Mouse (Mus musculus) layer of hippocampus, adult 2 months (tissue): ENCODE measurements around the gene Notch4. TPM values are rescaled to one million over a fixed set of nuclear protein-coding genes. Genes with fewer than 3 reads are reported as not detected.
A peak's percentile ranks its signal among the peaks of the same experiment; 100 is the strongest.

ENCODE experiments used
- DNase-seq, 2 experiments: peaks; one replicate each; pipeline ENCODE4 v3.0.0; 2022; ENCODE audit warnings: low spot score in 2 of 2
- H3K27ac ChIP-seq: fragments of 200-600 bp; 2 replicates; pipeline ENCODE4 v1.8.1; 2022
- H3K4me3 ChIP-seq: fragments of 200-600 bp; 2 replicates; pipeline ENCODE4 v1.8.1; 2022; ENCODE audit warnings: mild to moderate bottlenecking
- CTCF ChIP-seq: fragments of 200-600 bp; conservative IDR thresholded peaks from 2 replicates; pipeline ENCODE4 v1.8.1; 2022; ENCODE audit warnings: antibody characterized with exemption, mild to moderate bottlenecking, moderate library complexity
- total RNA-seq, 2 experiments: library from RNA; stranded (reverse); gene quantifications; 2 replicates each; pipeline ENCODE4 v1.2.3; 2021

Notch4 gene
- total RNA-seq, 2 experiments from 2014 or later, result 11.0 to 15.9 TPM

DNA sequence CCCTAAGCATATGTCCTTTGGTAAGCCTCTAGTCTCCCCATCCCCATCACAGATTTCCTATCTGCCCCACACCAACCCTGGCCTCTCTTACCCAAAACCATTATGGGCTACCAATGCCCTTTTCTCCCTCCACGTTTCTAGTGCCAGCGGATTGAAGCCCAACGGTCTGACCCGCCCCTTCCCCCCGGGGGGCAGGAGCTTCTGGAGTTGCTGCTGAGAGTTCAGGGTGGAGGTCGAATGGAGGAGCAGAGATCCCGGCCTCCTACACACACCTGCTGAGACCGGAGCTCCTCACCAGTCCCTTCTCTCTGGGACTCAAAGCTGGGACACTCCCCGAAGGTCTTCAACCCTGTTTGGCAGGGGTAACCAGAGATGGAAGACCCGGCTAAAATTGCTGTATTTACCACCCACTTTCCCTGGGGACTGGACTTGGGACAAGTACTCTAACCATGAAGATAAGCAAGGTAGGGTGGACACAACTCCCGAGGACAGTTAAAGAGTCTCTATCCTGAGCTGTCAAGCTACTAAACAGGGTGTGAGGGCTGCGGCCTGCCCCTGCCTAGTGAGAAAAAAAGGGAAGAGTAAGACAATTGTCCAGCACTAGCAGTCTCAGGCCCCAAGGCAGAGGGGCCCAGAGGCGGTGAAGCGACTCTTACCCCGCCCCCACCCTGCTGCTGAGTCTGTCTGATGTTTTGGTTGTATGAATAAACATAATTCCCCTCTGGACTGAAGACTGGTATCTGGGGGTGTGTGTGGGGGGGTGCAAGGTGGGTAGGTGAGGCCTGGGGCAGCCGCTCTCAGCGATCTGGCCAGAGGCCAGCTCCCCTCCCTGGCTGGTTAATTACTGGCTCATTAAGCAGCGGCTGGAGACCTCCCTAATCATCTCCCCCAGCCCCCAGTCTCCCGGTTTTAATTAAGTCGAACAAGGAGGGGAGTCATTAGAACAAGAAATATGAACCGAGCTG, 27.2 kb downstream of the Notch4 start, which contains the start of gene Pbx2:
Gene Pbx2, plus strand, starts transcription at position 238 of the 965 bp plus-strand sequence.
- DNase-seq, result no peak
- TF ChIP-seq CTCF, result no peak
- H3K4me3 ChIP-seq, result peak within 1 kb of the TSS; percentile 84

GRCm38 (mm10) chr17:34591994-34592375, 27.9 kb downstream of the Notch4 start:
- Histone ChIP-seq H3K27ac (peak overlapping the region; percentile 99), H3K4me3 (peak overlapping the region; percentile 84)
- peak; percentile 84 to 89 for DNase-seq
- TF ChIP-seq CTCF, result no peak

More for the DNA sequence above, 27.2 kb downstream of the Notch4 start, which contains the start of gene Pbx2:
- H3K27ac ChIP-seq, result peak within 1 kb of the TSS; percentile 99

DNA sequence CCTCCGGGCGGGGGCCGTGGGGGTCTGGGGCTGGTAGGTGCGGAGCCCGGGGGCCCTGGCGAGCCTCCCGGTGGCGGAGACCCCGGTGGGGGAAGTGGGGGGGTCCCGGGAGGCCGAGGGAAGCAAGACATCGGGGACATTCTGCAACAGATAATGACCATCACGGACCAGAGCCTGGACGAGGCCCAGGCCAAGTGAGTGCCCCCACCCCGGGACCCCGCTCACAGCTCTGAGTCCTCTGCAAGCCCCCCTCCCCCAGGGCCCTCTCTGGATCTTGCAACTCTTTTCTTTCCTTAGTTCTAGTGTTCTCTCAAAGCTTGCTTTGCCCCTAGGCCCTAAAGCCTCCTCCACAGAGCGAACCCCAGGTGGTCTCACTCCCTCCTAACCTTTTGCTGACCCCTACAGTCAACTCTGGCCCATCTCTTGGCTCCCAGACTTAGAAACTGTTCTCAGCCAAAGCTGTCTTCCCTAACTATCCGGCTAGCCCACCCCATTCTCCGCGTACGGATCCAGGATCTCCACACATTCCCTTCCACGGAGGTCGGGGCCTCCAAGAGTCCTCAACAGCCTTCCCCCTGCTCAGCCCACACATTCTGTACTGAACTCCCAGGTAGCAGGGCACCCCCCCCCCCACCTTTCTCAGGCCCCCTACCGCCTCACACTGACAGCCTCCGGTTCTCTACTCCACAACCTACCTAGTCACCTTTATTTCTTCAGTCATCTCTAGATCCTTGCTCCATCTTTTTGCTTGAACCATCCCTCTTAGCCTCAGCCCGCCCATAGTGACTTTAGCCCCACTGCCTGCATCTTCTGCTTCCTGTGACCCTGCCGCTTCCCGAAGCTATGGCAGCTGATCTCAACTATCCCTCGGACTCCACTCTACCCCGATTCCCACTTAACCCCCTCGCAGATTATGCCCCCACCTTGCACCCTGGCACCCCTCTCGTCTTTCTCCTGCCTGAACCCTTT, 28.8 kb downstream of the Notch4 start:
- TF ChIP-seq CTCF, result no peak
- DNase-seq, result no peak
- H3K27ac ChIP-seq, result peak overlapping the region; percentile 99
- peak overlapping the region; percentile 84 for H3K4me3 ChIP-seq

DNA sequence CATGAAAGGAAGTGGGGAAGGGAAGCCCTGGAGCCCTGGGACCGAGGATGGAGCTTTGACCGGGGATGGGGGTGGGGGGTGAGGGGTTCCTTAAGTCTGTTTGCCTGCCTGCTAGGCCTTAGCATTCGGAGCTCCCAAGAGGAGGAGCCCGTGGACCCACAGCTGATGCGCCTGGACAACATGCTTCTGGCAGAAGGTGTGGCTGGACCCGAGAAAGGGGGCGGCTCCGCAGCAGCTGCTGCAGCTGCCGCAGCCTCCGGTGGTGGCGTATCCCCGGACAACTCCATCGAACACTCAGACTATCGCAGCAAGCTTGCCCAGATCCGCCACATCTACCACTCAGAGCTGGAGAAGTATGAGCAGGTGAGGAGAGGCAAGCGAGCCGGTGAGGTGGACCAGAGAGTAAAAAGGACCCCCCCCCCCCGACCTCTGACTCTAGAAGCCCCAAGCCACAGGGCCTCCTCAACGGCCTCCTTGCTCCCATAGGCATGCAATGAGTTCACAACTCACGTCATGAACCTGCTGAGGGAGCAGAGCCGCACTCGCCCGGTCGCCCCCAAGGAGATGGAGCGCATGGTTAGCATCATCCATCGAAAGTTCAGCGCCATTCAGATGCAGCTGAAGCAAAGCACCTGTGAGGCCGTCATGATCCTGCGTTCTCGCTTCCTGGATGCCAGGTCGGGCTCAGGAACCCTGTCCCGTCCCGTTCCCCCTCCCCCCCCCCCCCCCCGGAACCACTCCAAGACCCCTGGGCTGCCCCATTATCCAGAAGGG, 29.9 kb downstream of the Notch4 start:
- peak overlapping the region; percentile 99; the same call in 1 of the 2 replicates for H3K27ac ChIP-seq
- no peak for TF ChIP-seq CTCF

GRCm38 (mm10) chr17:34596098-34596497, 32.0 kb downstream of the Notch4 start:
- no peak overlapping the region for H3K4me3 ChIP-seq
- no peak for TF ChIP-seq CTCF
- no peak for DNase-seq
- no peak overlapping the region for H3K27ac ChIP-seq

More for the DNA sequence above, 29.9 kb downstream of the Notch4 start:
- DNase-seq, result no peak
- peak overlapping the region; percentile 84 for H3K4me3 ChIP-seq

DNA sequence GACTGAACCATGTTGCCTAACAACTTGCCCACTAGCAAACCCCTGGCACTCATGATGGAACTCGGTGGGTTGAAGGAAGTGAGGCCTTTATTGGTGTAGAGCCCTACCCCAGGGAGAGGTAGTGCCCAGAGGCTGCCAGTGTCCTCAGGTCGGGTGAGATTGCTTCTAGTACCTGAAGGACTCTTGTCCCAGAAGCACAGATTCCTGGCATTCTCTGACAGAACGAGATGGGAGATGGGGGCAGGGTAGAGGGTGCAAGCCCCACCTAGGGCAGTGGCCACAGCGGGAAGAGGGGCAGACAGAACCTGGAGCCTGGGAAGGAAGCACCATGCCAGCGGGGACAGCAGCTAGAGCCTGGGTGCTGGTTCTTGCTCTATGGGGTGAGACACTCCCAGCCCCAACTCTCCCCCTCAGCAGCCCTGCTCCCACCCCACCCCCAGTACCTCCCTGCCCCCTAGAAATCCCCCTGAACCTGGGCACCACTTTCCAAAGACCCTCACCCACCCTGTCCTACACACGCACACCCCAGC, 33.6 kb downstream of the Notch4 start, which contains the start of gene Ager:
Gene Ager, plus strand, starts transcription at position 297 of the 530 bp plus-strand sequence.
- DNase-seq, result no peak
- no peak within 1 kb of the TSS for H3K4me3 ChIP-seq

DNA sequence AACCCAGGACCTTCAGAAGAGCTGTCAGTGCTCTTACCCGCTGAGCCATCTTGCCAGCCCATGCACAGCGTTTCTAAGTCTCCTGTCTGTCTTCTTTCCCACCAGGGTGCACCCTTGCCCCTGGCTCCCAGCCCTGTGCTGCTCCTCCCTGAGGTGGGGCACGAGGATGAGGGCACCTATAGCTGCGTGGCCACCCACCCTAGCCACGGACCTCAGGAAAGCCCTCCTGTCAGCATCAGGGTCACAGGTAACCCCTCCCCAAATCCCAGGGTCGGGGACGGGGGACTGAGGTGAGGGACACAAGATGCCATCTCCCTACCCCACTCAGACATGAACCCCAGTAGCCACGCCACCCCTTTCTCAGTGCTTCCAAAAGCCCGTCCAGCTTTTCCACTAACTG, 35.8 kb downstream of the Notch4 start:
- no peak overlapping the region for H3K4me3 ChIP-seq
- no peak overlapping the region for H3K27ac ChIP-seq
- TF ChIP-seq CTCF, result no peak
- DNase-seq, result no peak

More for the DNA sequence above, 33.6 kb downstream of the Notch4 start, which contains the start of gene Ager:
- no peak for TF ChIP-seq CTCF
- H3K27ac ChIP-seq, result no peak within 1 kb of the TSS

GRCm38 (mm10) chr17:34601796-34602195, 37.7 kb downstream of the Notch4 start:
- no peak for DNase-seq
- no peak overlapping the region for H3K4me3 ChIP-seq
- no peak for TF ChIP-seq CTCF
- H3K27ac ChIP-seq, result no peak overlapping the region

DNA sequence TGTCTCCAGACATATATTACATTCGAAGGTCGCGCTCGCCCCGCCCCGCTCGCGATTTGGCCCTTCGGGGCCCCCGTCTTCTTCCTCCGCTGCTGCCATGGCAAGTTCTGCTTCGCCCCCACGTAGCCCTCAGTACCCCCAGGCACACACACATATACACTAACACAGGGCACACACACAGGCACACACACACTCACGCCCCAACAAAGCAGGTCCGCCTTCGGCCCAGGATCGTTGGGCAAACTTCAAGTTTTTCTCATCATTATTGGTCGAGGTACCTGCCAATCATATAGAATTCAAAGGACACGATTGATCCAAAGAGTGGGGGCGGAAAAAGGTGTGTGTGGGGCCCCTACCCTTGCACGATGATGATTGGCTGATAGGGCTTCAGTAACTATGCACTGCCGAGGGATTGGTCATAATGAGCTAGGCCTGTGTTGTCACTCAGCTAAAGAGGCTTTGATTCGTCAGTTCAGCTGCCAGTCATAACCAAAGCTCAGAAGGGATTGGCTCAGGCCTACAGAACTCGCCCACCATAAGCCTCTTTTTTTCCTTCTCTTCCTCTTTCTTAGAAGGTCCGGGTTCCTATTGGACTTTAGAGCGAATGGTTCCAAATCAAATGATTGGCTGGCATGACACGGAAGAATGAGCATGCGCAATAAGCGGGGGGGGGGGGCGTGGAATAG, 39.5 kb downstream of the Notch4 start, which contains the start of gene Rnf5:
Gene Rnf5, minus strand, starts transcription at position 316 of the 686 bp plus-strand sequence.
- peak; percentile 96 to 100 for DNase-seq
- TF ChIP-seq CTCF, result no peak
- peak within 1 kb of the TSS; percentile 99 for H3K27ac ChIP-seq
- peak within 1 kb of the TSS; percentile 91 for H3K4me3 ChIP-seq

DNA sequence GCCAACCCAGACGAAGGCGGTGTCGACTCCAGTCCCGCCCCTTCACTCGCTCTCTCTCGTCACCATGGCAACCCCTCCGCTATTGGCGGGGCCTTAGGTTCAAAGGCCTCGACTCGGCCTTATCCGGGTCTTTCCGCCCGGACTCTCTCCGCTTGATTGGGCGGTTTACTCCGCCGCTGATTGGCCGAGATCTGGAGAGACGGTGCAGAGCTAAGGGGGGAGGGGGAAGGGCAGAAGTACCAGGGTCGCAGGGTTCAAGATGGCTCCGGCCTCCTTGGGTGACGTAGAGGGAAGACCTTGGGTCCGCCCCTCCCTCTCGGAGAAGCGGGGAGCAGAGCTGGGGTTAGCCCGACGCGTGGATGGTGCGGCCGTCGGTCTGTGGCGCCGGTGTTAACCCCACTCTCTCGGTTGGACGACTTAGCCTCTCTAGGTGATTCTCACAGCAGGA, 40.0 kb downstream of the Notch4 start, which contains the start of gene Agpat1:
Gene Agpat1, plus strand, starts transcription at position 202 of the 448 bp plus-strand sequence.
- H3K27ac ChIP-seq, result peak within 1 kb of the TSS; percentile 99
- TF ChIP-seq CTCF, result no peak
- DNase-seq, result peak; percentile 97 to 99

More for the DNA sequence above, 40.0 kb downstream of the Notch4 start, which contains the start of gene Agpat1:
- peak within 1 kb of the TSS; percentile 91 for H3K4me3 ChIP-seq
